Mouse (Mus musculus) Patski (cell line): ENCODE data around the gene Ppfia1. TPM values are rescaled to one million over a fixed set of nuclear protein-coding genes. Genes with fewer than 3 reads are reported as not detected.

Source experiments
- ATAC-seq: fragments of 100-300 bp; one replicate; pipeline ENCODE4 v1.8.0; 2021
- CTCF ChIA-PET: fragments of 350-600 bp; sonication (Branson Sonifier 250); formaldehyde crosslinking; loops from one replicate; lab custom pipeline; 2022; ENCODE audit warnings: inconsistent platforms; lab: Charles Lee
- POLR2A ChIA-PET: fragments of 350-600 bp; sonication (Branson Sonifier 250); formaldehyde crosslinking; loops from one replicate; lab custom pipeline; 2022; ENCODE audit warnings: antibody characterized with exemption, inconsistent platforms; lab: Charles Lee
- DNase-seq: peaks from one replicate; pipeline ENCODE4 v3.0.0-alpha.2; 2011; ENCODE audit warnings: low read depth, low spot score
- H3K27me3 ChIP-seq: fragments of 371-371 bp; one replicate; pipeline ENCODE4 v1.5.1; 2021
- CTCF ChIP-seq: fragments of 100-300 bp; IDR thresholded peaks from one replicate; pipeline ENCODE4 v1.5.1; 2021
- in situ Hi-C: fragments of 300-500 bp; cut with MboI; formaldehyde crosslinking; loops from 3 replicates; pipeline ENCODE4 v1.11.1; 2018; ENCODE audit warnings: low pct_unique_long_range_greater_than_20kb, mixed read lengths
- polyA plus RNA-seq: library from polyadenylated mRNA; unstranded; gene quantifications from one replicate; pipeline ENCODE4 v1.2.3, GENCODE M21; 2021

Ppfia1 gene
- polyA plus RNA-seq, 1 experiment from 2014 or later = 73.4 TPM

DNA sequence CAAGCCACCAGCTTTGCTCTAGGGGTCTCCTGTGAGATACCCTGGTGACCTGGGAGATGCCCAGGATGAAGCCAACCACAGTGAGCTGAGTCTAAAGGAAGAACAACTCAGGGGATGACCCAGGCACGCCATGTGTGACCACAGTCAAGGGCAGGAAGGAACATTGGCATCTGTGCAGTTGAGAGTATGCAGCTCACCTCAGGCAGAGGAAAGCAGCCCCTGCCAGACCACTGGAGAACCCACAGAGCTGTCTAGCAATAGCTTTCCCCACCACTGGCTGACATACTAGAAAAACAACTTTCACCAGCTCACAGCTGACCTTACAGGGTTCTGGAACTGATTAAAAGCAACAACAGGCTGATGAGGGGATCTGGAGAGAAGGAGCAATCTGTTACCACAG lies 105.3 kb downstream of the Ppfia1 start:
- in situ Hi-C loops = no loop called here

GRCm38 (mm10) chr7:144447146-144447545 lies 106.4 kb downstream of the Ppfia1 start:
- ATAC-seq (no peak), DNase-seq (peak; percentile 51)
- in situ Hi-C loops = no loop called here
- ChIA-PET POLR2A (no interaction called here), CTCF (no interaction called here)
- no peak for TF ChIP-seq CTCF
- H3K27me3 ChIP-seq = no peaks in the 10 kb centered on the region

More for the DNA sequence above, 105.3 kb downstream of the Ppfia1 start:
- ChIA-PET POLR2A (no interaction called here), CTCF (no interaction called here)
- no peak for ATAC-seq
- TF ChIP-seq CTCF = no peak
- H3K27me3 ChIP-seq = no peaks in the 10 kb centered on the region
- DNase-seq = no peak

DNA sequence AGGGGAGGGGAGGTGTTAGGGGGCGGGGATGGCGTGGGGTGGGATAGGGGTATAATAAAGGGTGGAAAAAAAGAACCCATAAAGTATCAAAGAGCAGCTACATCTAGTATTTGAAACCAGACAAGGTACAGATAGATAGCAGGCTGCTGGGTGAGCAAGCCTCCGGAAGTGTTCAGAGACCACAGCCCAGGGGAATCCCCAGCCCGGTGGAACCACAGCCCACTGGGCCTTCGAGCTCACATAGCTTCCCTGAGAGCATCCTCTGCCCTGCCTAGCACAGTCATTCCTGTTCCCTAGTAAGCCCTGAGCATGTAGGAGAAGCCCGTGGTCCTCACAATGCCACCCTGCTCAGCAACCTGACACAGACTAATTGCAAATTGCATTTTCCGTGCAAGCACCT lies 108.7 kb downstream of the Ppfia1 start:
- no peak for DNase-seq
- in situ Hi-C loops = no loop called here
- POLR2A ChIA-PET = no interaction called here

DNA sequence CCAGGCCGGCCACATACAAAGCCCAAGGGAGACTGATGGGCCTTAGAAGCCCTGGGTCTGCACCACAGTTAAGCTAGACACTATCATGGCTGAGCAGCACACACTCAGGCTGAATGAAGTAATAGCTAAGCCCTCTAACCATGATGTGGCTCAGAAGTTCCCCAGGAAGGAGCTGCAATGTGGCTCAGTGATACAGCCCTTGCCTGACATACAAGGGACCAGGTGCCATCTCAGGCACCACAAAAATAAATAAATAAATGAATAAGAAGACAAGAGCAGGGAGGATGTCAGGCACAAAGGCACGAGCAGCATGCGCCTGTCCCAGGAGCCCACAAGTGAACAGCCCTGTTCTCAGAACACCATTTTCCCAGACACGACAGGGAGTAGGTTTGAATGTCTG lies 111.6 kb downstream of the Ppfia1 start:
- no peak for ATAC-seq
- no peak for TF ChIP-seq CTCF
- in situ Hi-C loops = no loop called here
- H3K27me3 ChIP-seq = no peaks in the 10 kb centered on the region
- ChIA-PET POLR2A (interaction anchor here (0.7 kb wide), 1 partner anchor 22 kb away, joined by 3 read pairs; no protein-coding TSS in a partner anchor), CTCF (interaction anchor here (2.1 kb wide), 1 partner anchor 14 kb away, joined by 6 read pairs; no protein-coding TSS in a partner anchor)
- DNase-seq = no peak

More for the DNA sequence above, 108.7 kb downstream of the Ppfia1 start:
- no peak for ATAC-seq
- no peaks in the 10 kb centered on the region for H3K27me3 ChIP-seq
- no peak for TF ChIP-seq CTCF
- CTCF ChIA-PET = no interaction called here

DNA sequence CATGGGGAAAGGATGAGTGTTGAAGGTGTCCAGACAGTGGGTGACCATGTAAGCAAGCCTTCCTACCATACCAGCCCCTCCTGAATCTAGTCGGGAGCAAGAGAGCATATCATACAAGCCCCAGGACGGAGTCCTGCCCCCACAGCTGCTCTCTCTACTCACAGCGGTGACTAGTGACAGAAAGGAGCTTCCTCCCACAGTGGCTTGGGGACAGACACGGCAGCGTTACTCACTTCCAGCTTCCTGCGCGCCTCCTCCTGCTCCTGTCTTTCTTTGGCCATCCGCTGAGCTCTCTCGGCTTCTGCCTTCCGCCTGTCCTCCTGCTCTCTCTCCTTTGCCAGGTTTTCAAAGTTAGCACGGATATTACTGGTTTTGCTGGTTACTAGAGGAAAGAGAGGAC lies 112.1 kb downstream of the Ppfia1 start:
- in situ Hi-C loops = no loop called here
- no peak for DNase-seq
- ATAC-seq = no peak
- CTCF ChIA-PET = interaction anchor here (2.1 kb wide), 1 partner anchor 14 kb away, joined by 6 read pairs; no protein-coding TSS in a partner anchor
- POLR2A ChIA-PET = interaction anchor here (0.7 kb wide), 1 partner anchor 23 kb away, joined by 3 read pairs; no protein-coding TSS in a partner anchor
- no peaks in the 10 kb centered on the region for H3K27me3 ChIP-seq
- no peak for TF ChIP-seq CTCF

GRCm38 (mm10) chr7:144438811-144439210 lies 114.7 kb downstream of the Ppfia1 start:
- no peak for DNase-seq
- ATAC-seq = no peak
- TF ChIP-seq CTCF = no peak
- no peaks in the 10 kb centered on the region for H3K27me3 ChIP-seq
- POLR2A ChIA-PET = interaction anchor here (0.8 kb wide), 1 partner anchor 60 kb away, joined by 4 read pairs; no protein-coding TSS in a partner anchor
- in situ Hi-C loops = no loop called here
- CTCF ChIA-PET = no interaction called here

GRCm38 (mm10) chr7:144432920-144433319 lies 120.6 kb downstream of the Ppfia1 start:
- no peaks in the 10 kb centered on the region for H3K27me3 ChIP-seq
- ChIA-PET POLR2A (no interaction called here), CTCF (interaction anchor here (0.6 to 1.1 kb wide), 4 partner anchors 14 to 221 kb away, joined by 3 read pairs; no protein-coding TSS in a partner anchor)
- ATAC-seq = peak; percentile 46
- in situ Hi-C loops = no loop called here
- no peak for TF ChIP-seq CTCF
- no peak for DNase-seq

- ChIA-PET CTCF (interaction anchor here (0.7 to 2.1 kb wide), 7 partner anchors 15 to 353 kb away, joined by 3 to 9 read pairs (median 4); no protein-coding TSS in a partner anchor), POLR2A (no interaction called here)
- ATAC-seq (peak; percentile 17), DNase-seq (no peak)
- TF ChIP-seq CTCF = no peak
- in situ Hi-C loops = loop anchor here (5.0 kb wide), 2 partner anchors 210 to 330 kb away; no protein-coding TSS in a partner anchor
- H3K27me3 ChIP-seq = no peaks in the 10 kb centered on the region
These were observed 126.1 kb downstream of the Ppfia1 start for GRCm38 (mm10) chr7:144427460-144427859.

Other genes starting within 250 kb of the Ppfia1 start
- 385 TPM for gene Cttn, start 82.7 kb downstream of the Ppfia1 start, polyA plus RNA-seq
- 7.7 TPM for gene Fadd, start 28.7 kb upstream of the Ppfia1 start, polyA plus RNA-seq
- 0.49 TPM for gene Ano1, start 198.2 kb upstream of the Ppfia1 start, polyA plus RNA-seq